Mouse (Mus musculus): ENCODE results near the gene Nell2.

- no peak for TF ChIP-seq CTCF (IDR thresholded peaks at IDR 0.05; ENCODE audit: low read depth, low read length)
- TF ChIP-seq POLR2A (IDR thresholded peaks at IDR 0.05; ENCODE audit: borderline replicate concordance, low read depth, low read length) = no peak
Observed at GRCm38 (mm10) chr15:95476440-95476839, 51.9 kb downstream of the Nell2 start.
